Mouse (Mus musculus) testis, adult 2 months (tissue): ENCODE measurements around the gene Ube3c.

ENCODE experiments used
- CTCF ChIP-seq: fragments of 200-500 bp; IDR thresholded peaks from 2 replicates; pipeline ENCODE4 v1.5.1; 2012; ENCODE audit warnings: low read depth, mild to moderate bottlenecking, inconsistent platforms, low read length, moderate library complexity; ENCODE audit not compliant: control insufficient read depth, insufficient read depth, insufficient replicate concordance
- POLR2A ChIP-seq: fragments of 200-500 bp; IDR thresholded peaks from 2 replicates; pipeline ENCODE4 v1.6.1; 2012; ENCODE audit warnings: low read depth, mild to moderate bottlenecking, inconsistent platforms, low read length, moderate library complexity; ENCODE audit not compliant: control insufficient read depth

DNA sequence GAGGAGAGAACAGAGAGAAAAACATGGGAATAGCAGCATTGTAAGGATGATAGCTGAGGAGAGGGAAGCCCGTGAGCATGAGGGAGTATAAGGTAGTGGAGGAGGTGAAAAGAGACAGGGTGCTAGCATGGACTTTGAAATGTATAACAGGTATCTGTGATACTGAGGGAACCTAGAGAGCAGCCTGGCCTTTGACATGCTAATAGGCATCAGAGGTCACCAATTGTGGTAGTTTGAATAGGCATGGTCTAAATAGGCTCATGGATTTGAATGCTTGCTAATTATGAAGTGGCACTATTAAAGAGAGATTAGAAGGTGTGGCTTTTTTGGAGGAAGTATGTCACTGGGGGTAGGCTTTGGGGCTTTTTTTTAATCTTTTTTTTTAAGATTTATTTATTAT, 143.9 kb downstream of the Ube3c start:
- TF ChIP-seq CTCF (no peak), POLR2A (no peak)
